Mouse (Mus musculus) heart, postnatal 0 days (tissue): ENCODE results near the gene Gbf1.

ENCODE experiments used
- CTCF ChIP-seq: IDR thresholded peaks from 2 replicates; pipeline ENCODE4 v1.5.1; 2016; ENCODE audit warnings: antibody characterized with exemption, control low read depth, low read depth
- EP300 ChIP-seq: IDR thresholded peaks from 2 replicates; pipeline ENCODE4 v1.6.1; 2016; ENCODE audit warnings: antibody characterized with exemption, low read depth

DNA sequence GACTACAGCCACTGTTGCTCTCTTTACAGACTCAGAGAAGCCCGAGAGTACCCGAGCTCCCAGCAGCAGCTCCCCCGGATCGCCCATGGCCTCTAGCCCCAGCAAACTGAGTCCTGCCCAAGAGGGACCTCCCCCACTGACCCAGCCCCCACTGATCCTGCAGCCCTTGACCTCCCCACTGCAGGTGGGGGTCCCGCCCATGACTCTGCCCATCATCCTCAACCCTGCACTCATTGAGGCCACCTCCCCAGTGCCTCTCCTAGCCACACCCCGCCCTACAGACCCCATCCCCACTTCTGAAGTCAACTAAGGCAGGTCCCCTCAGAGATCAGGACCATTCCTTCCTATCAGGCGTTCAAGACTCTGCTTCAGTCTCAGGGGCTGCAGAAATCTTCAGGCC, 133.3 kb downstream of the Gbf1 start:
- TF ChIP-seq CTCF (no peak), EP300 (no peak)
